Mouse (Mus musculus) spleen, adult 2 months (tissue): ENCODE data around the gene Thsd4.

Experiments
- CTCF ChIP-seq: fragments of 200-500 bp; IDR thresholded peaks from 2 replicates; pipeline ENCODE4 v1.5.1; 2011; ENCODE audit warnings: mild to moderate bottlenecking, inconsistent platforms; ENCODE audit not compliant: insufficient read depth, insufficient read length, insufficient replicate concordance; ENCODE audit errors: extremely low read depth
- POLR2A ChIP-seq: fragments of 200-500 bp; IDR thresholded peaks from 2 replicates; pipeline ENCODE4 v1.6.1; 2011; ENCODE audit warnings: low read depth, low read length, inconsistent platforms

DNA sequence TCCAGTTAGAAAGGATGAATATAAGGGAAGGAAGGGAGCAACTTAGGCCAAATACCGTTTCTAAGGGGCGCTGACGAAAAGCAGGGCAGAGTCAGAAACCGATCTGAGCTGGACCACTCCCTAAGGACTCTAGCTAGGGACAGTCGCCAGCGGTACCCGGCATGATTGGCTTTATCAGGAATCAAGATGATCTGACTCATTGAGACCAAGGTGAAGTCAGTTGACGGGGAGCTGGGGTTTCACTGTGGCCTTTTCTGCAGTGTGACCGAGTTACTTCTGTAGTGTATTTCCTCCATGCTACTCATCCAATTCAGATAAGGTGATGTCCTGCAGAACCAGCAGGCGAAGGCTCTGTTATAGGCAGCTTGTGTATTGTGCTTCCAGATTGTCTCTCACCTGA lies 556.8 kb downstream of the Thsd4 start:
- TF ChIP-seq POLR2A (no peak), CTCF (no peak)
